Mouse (Mus musculus) brain, adult 10 weeks (tissue): ENCODE measurements around the gene Il1f10. TPM values are rescaled to one million over a fixed set of nuclear protein-coding genes. Genes with fewer than 3 reads are reported as not detected.

Source experiments
- polyA plus RNA-seq: library from polyadenylated mRNA; stranded (reverse); fragments of 350-450 nt; fragmentation: Illumina TruSeq; extraction: RNeasy Lipid Tissue Mini Kit (QIAGEN cat#74804); gene quantifications from one replicate; pipeline ENCODE4 v1.2.3, GENCODE M21; 2015; ENCODE audit warnings: low read depth, low replicate concordance

Gene Il1f10
- polyA plus RNA-seq, result not detected

DNA sequence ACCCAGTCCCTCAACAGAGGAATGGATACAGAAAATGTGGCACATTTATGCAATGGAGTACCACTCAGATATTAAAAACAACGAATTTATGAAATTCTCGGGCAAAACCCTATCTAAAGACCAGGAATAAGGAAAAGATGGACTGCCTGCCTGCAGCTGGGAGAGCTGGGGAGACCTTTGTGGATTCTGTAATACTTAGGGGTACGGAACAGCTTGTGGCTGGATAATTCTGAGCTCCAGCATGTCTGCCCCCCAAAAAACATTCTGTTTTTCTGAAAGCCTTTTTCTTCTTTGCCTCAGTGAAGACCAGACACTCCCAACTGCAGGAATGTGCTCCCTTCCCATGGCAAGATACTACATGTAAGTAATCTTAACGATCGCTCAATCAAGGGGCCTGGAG is at the start of gene Il1f10:
Gene Il1f10 (plus strand): TSS at position 301 of the 400 bp plus-strand sequence.

DNA sequence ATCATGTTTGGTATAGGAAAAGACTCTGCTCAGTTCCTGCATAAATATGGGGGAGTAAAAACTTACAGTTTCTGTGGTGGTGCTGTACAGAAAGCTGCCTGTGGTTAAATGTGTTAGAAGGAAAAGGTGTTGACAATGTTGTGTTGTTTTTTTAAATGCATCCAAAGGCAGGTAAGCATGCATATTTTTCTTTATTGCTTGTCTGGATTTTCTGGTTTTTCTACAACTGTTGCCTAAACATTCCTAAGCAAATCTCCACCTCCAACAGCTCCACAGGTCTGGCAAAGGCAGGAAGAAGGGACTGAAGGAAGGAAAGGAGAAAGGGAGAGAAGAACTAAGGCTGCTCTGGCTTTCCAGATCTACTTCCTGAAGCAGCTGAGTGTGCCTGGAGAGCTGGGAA is 14.3 kb upstream of the Il1f10 start, which contains the start of gene Il1f5:
Gene Il1f5 (plus strand): TSS at position 301 of the 400 bp plus-strand sequence.

GRCm38 (mm10) chr2:24336545-24336944 is 45.5 kb downstream of the Il1f10 start, which contains the start of gene Il1rn:
Gene Il1rn, plus strand, starts transcription at chr2:24336853.

Other genes starting within 250 kb of the Il1f10 start
- 50.1 TPM for gene Hnmt, start 241.8 kb upstream of the Il1f10 start, polyA plus RNA-seq
- not detected for gene Tbpl2, start 194.6 kb upstream of the Il1f10 start, polyA plus RNA-seq
- not detected for gene Il1f8, start 138.0 kb upstream of the Il1f10 start, polyA plus RNA-seq
- gene Il1f9, start 104.7 kb upstream of the Il1f10 start, polyA plus RNA-seq, result not detected
- not detected for gene Il1f6, start 75.8 kb upstream of the Il1f10 start, polyA plus RNA-seq
- gene Il1f5, start 14.2 kb upstream of the Il1f10 start, polyA plus RNA-seq, result 0.28 TPM
- not detected for gene Il1rn, start 45.7 kb downstream of the Il1f10 start, polyA plus RNA-seq
- 0.51 TPM for gene Psd4, start 76.4 kb downstream of the Il1f10 start, polyA plus RNA-seq
- gene Pax8, start 184.4 kb downstream of the Il1f10 start, polyA plus RNA-seq, result 0.22 TPM